Mouse (Mus musculus): Measurements from ENCODE around the gene 1110051M20Rik. TPM values are rescaled to one million over a fixed set of nuclear protein-coding genes. Genes with fewer than 3 reads are reported as not detected.

The 1110051M20Rik gene
- total RNA-seq, 2 experiments from 2014 or later: 19.3 TPM

GRCm38 (mm10) chr2:91305926-91306325 lies 138.6 kb downstream of the 1110051M20Rik start:
- peak; percentile 33 to 60 for DNase-seq

- peak in 1 of 2 experiments; percentile 29 for DNase-seq
These were observed 141.7 kb downstream of the 1110051M20Rik start for GRCm38 (mm10) chr2:91302845-91303244.

GRCm38 (mm10) chr2:91301836-91302235 lies 142.7 kb downstream of the 1110051M20Rik start:
- no peak for DNase-seq

GRCm38 (mm10) chr2:91300784-91301183 lies 143.7 kb downstream of the 1110051M20Rik start:
- DNase-seq: no peak

- DNase-seq: peak; percentile 69 to 70
These were observed 145.3 kb downstream of the 1110051M20Rik start for GRCm38 (mm10) chr2:91299156-91299555.

GRCm38 (mm10) chr2:91295895-91296294 lies 148.6 kb downstream of the 1110051M20Rik start:
- DNase-seq: no peak

- no peak for DNase-seq
These were observed 150.3 kb downstream of the 1110051M20Rik start for GRCm38 (mm10) chr2:91294226-91294625.

GRCm38 (mm10) chr2:91291197-91292007 lies 153.1 kb downstream of the 1110051M20Rik start:
- DNase-seq: peak; percentile 59 to 77

- no peak for DNase-seq
These were observed 156.9 kb downstream of the 1110051M20Rik start for GRCm38 (mm10) chr2:91287563-91287962.

GRCm38 (mm10) chr2:91285885-91286505 lies 158.5 kb downstream of the 1110051M20Rik start:
- peak; percentile 82 to 88 for DNase-seq

GRCm38 (mm10) chr2:91284375-91285199 lies 159.9 kb downstream of the 1110051M20Rik start:
- DNase-seq: no peak

GRCm38 (mm10) chr2:91283972-91284371 lies 160.5 kb downstream of the 1110051M20Rik start:
- DNase-seq: no peak

- DNase-seq: no peak
These were observed 163.1 kb downstream of the 1110051M20Rik start for GRCm38 (mm10) chr2:91281366-91281765.

- DNase-seq: no peak
These were observed 165.1 kb downstream of the 1110051M20Rik start for GRCm38 (mm10) chr2:91279372-91279755.

GRCm38 (mm10) chr2:91278749-91279371 lies 165.6 kb downstream of the 1110051M20Rik start:
- DNase-seq: peak; percentile 66 to 74

- no peak for DNase-seq
These were observed 174.8 kb downstream of the 1110051M20Rik start for GRCm38 (mm10) chr2:91269687-91270133.

- no peak for DNase-seq
These were observed 175.8 kb downstream of the 1110051M20Rik start for GRCm38 (mm10) chr2:91268706-91269105.

GRCm38 (mm10) chr2:91268042-91268441 lies 176.5 kb downstream of the 1110051M20Rik start:
- DNase-seq: no peak

GRCm38 (mm10) chr2:91264711-91265681 lies 179.5 kb downstream of the 1110051M20Rik start, which contains the start of gene Arfgap2:
Arfgap2 (plus strand) TSS chr2:91264974.
- peak; percentile 98 for DNase-seq

Measured in adrenal gland, postnatal 36 days (tissue).